Mouse (Mus musculus) neural tube, embryonic 12.5 days (tissue): Measurements from ENCODE around the gene Rabepk. TPM values are rescaled to one million over a fixed set of nuclear protein-coding genes. Genes with fewer than 3 reads are reported as not detected.
"Not testable (repeated sequence)": the region's sequence is repeated elsewhere in the genome, so short reads cannot be mapped to it uniquely, and the experiment has no call there.

ENCODE experiments used
- ATAC-seq: fragments of 200-750 bp; cut with Nextera tagmentation; 2 replicates; pipeline ENCODE4 v1.8.0; 2017; ENCODE audit warnings: low read depth, mild to moderate bottlenecking, moderate TSS enrichment, moderate library complexity; ENCODE audit not compliant: low FRiP score
- H3K27ac ChIP-seq: fragments of 300-500 bp; sonication (generic); 2 replicates; pipeline ENCODE4 v1.5.1; 2016
- H3K27me3 ChIP-seq: fragments of 300-500 bp; sonication (generic); replicated peaks from 2 replicates; pipeline ENCODE4 v1.6.1; 2016; ENCODE audit warnings: mild to moderate bottlenecking
- H3K36me3 ChIP-seq: fragments of 300-500 bp; sonication (generic); 2 replicates; pipeline ENCODE4 v1.6.1; 2016; ENCODE audit warnings: mild to moderate bottlenecking
- H3K4me1 ChIP-seq: fragments of 300-500 bp; sonication (generic); 2 replicates; pipeline ENCODE4 v1.6.1; 2016
- H3K4me2 ChIP-seq: fragments of 300-500 bp; sonication (generic); replicated peaks from 2 replicates; pipeline ENCODE4 v1.6.1; 2016; ENCODE audit warnings: mild to moderate bottlenecking
- H3K4me3 ChIP-seq: fragments of 300-500 bp; sonication (generic); 2 replicates; pipeline ENCODE4 v1.5.1; 2016
- H3K9ac ChIP-seq: fragments of 300-500 bp; sonication (generic); 2 replicates; pipeline ENCODE4 v1.6.1; 2016; ENCODE audit warnings: mild to moderate bottlenecking
- H3K9me3 ChIP-seq: fragments of 300-500 bp; sonication (generic); 2 replicates; pipeline ENCODE4 v1.6.1; 2016; ENCODE audit warnings: mild to moderate bottlenecking
- WGBS: fragments of 180-500 bp; shearing (Covaris S2); methylation state at CpG from one replicate; pipeline ENCODE4 v1.1.7; 2016; 5-methylcytosine and 5-hydroxymethylcytosine counted together
- polyA plus RNA-seq: library from polyadenylated mRNA; unstranded; fragments of >200 nt; fragmentation: Nextera tagmentation; extraction: Ambion mirVana; gene quantifications from 2 replicates; pipeline ENCODE4 v1.2.1, GENCODE M21; 2016

Gene Rabepk
- polyA plus RNA-seq: 20.4 and 25.0 TPM in 2 replicates

DNA sequence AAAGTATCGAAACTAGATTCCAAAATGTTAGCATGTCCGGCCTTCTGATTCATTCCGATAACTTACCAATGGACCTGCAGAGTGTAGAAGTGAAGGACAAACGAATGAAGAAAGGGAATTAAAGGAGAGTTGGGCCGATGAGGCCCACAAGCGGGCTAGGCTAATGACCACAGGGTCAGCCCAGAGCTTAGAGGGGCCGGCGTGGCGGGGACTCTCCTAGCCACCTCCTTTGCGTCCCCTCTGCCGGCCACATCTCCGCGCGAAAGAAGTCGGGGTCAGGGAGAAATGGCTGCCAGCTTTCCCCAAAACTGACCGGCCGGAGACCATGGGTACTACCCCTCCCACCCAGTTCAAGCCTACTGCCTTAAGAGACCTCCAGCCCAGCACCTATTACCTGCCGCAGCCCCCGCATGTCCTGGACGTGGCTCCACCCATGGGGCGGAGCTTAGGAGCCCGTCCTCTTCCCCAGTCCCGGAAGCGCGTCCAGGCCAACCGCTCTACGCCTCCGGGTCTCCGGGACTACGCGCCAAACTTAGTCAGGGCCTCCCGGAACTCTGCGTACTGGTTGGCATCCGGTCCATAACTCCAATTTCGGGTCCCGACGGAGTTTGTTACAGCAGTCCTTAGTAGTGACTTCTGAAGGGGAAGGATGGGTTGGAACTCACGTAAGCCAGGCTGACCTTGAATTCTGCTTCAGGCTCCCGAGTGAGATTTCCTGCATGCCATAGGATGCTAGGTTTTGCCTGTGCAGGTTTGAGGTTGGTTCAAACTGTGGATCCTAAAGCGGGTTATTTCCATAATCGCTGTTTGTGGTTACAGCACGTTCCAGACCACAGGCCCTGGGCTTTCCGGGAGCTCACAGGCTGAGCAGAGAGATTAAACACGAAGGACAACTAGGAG, at the start of gene Rabepk:
TSS of gene Rabepk (minus strand) at position 556 of the 900 bp plus-strand sequence.
- peak; percentile 55 for ATAC-seq
- no peaks in the 10 kb centered on the region for H3K27me3 ChIP-seq
- 6% methylated on average over 44 of the region's 44 CpGs for WGBS

GRCm38 (mm10) chr2:34847702-34848101, 48.0 kb upstream of the Rabepk start:
- H3K27me3 ChIP-seq: no peaks in the 10 kb centered on the region
- no peak overlapping the region for H3K4me3 ChIP-seq
- no peak overlapping the region for H3K9ac ChIP-seq
- no peaks in the 10 kb centered on the region for H3K9me3 ChIP-seq
- no peaks in the 10 kb centered on the region for H3K4me1 ChIP-seq
- ATAC-seq: no peak
- no peak overlapping the region for H3K4me2 ChIP-seq
- H3K36me3 ChIP-seq: peaks cover 30% of the 10 kb centered on the region
- no peak overlapping the region for H3K27ac ChIP-seq
- 92% methylated on average over 1 of the region's 1 CpGs for WGBS

More for the DNA sequence above, at the start of gene Rabepk:
- Histone ChIP-seq H3K27ac (no peak within 1 kb of the TSS), H3K9me3 (no peaks in the 10 kb centered on the region), H3K9ac (peak within 1 kb of the TSS; percentile 55), H3K4me3 (peak within 1 kb of the TSS; percentile 62), H3K36me3 (peaks cover 7% of the 10 kb centered on the region; the same call in 1 of the 2 replicates), H3K4me2 (peak within 1 kb of the TSS; percentile 85), H3K4me1 (peaks cover 15% of the 10 kb centered on the region)

DNA sequence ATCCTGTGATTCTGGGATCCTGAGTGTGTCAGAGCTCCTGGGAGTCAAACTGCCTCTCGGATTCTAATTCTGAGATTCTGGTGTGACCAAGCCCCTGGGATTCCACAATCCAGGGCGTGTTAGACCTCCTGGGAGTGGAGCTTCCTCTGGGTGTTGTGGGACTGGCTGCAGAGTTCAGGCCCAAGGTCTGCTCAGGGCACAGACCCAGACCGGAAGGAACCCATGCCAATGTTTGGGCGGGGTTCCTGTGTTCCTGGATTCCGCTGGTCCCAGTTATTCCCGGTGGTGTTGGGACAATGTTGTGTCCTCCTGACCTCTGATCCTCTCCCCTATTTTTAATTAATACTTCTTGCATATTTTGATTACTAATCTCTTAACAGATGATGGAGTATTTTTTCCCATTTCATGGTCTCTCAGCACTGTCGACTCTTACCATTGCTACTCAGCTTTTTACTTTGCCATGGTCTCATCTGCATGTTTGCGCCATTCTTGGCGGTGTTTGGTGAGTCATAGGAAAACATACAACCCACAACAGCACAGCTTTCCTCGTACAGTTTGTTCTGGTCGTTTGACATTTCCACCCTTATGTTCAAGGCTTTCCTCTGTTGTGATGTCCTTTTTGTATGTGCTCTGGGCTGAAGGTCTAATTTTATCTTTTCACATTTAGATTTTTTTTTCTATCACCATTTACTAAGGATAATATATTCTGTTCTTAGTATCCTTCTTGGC, 43.7 kb upstream of the Rabepk start:
- Histone ChIP-seq H3K36me3 (no peaks in the 10 kb centered on the region), H3K27me3 (no peaks in the 10 kb centered on the region), H3K4me3 (no peak overlapping the region), H3K9me3 (no peaks in the 10 kb centered on the region), H3K4me2 (no peak overlapping the region), H3K4me1 (no peaks in the 10 kb centered on the region), H3K9ac (no peak overlapping the region), H3K27ac (no peak overlapping the region)
- 81% methylated on average over 11 of the region's 11 CpGs for WGBS
- no peak for ATAC-seq

DNA sequence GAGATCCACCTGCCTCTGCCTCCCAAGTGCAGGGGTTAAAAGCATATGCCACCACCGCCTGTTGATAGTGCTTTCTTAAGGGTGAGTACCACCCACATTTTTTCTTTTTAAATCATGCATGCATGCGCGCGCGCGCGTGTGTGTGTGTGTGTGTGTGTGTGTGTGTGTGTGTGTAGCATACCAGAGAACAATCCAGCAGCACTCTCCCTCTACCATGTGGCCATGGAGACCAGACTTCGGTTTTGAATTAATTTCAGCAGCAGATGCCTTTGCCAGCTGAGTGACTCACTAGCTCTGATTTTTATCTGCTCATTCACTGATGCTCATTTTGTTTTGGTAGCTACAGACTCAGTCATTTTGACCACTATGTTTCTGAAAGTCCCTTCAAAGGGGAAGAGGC, 42.0 kb upstream of the Rabepk start:
- 95% methylated on average over 8 of the region's 8 CpGs for WGBS
- no peak for ATAC-seq

GRCm38 (mm10) chr2:34840143-34840542, 40.4 kb upstream of the Rabepk start:
- ATAC-seq, H3K9me3 ChIP-seq, H3K4me1 ChIP-seq, H3K27me3 ChIP-seq, H3K9ac ChIP-seq, H3K36me3 ChIP-seq, H3K4me2 ChIP-seq, H3K27ac ChIP-seq, H3K4me3 ChIP-seq: not testable (repeated sequence)
- 82% methylated on average over 5 of the region's 5 CpGs for WGBS

More for the DNA sequence above, 42.0 kb upstream of the Rabepk start:
- no peak overlapping the region for H3K4me3 ChIP-seq
- no peaks in the 10 kb centered on the region for H3K4me1 ChIP-seq
- H3K27ac ChIP-seq: no peak overlapping the region
- no peaks in the 10 kb centered on the region for H3K36me3 ChIP-seq
- no peaks in the 10 kb centered on the region for H3K9me3 ChIP-seq
- no peak overlapping the region for H3K9ac ChIP-seq
- no peaks in the 10 kb centered on the region for H3K27me3 ChIP-seq
- H3K4me2 ChIP-seq: no peak overlapping the region

GRCm38 (mm10) chr2:34835669-34836068, 36.0 kb upstream of the Rabepk start:
- Histone ChIP-seq H3K4me2 (no peak overlapping the region), H3K4me1 (no peaks in the 10 kb centered on the region), H3K4me3 (no peak overlapping the region), H3K27ac (no peak overlapping the region), H3K27me3 (no peaks in the 10 kb centered on the region), H3K36me3 (no peaks in the 10 kb centered on the region), H3K9me3 (no peaks in the 10 kb centered on the region), H3K9ac (no peak overlapping the region)
- 83% methylated on average over 3 of the region's 3 CpGs for WGBS
- ATAC-seq: no peak

- Histone ChIP-seq H3K9me3 (0 out of 2 replicates have a peak, but pooled peaks cover 5% of the 10 kb centered on the region), H3K4me2 (no peak overlapping the region), H3K4me1 (no peaks in the 10 kb centered on the region), H3K27ac (no peak overlapping the region), H3K9ac (no peak overlapping the region), H3K4me3 (no peak overlapping the region), H3K36me3 (no peaks in the 10 kb centered on the region), H3K27me3 (no peaks in the 10 kb centered on the region)
- ATAC-seq: no peak
- 88% methylated on average over 17 of the region's 17 CpGs for WGBS
Observed at GRCm38 (mm10) chr2:34833624-34834023, 33.9 kb upstream of the Rabepk start.

DNA sequence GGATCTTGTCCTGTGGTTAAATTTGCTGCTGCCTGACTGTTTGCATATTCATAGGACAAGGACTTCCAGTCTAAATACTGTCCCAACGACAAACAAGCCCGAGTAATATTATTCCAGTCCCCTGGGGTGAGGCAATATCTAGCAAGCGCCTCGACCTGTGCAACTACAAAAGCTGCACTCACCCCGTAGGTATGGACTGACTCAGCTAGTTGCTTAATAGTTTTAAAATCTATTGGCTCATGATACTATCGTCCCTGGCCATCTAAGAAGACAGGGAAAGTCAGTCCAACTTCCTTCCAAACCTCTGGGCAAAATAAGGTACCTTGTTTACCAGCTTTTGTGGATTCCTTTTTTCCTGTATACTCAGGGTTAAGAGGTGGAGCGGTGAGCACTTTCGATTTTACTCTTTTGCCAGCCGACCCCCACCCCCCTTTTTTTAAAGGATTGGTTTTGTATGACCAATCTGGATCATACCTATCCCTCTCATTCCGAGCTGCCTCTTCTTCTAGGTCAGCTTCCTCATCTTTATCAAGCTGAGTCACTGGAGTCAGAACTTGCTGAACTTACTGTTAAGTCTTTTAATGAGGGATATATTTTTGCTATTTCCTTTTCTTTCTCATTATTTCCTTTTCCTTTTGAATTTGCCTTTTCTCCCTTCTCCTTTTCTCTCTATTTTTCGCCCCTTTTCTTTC, 33.2 kb upstream of the Rabepk start, which contains the start of gene Gm34653:
TSS of gene Gm34653 (plus strand) at position 242 of the 692 bp plus-strand sequence.
- H3K27me3 ChIP-seq, H3K4me1 ChIP-seq, ATAC-seq, H3K9me3 ChIP-seq, H3K9ac ChIP-seq, H3K36me3 ChIP-seq, H3K4me2 ChIP-seq, H3K27ac ChIP-seq, H3K4me3 ChIP-seq: not testable (repeated sequence)
- WGBS: 75% methylated on average over 11 of the region's 11 CpGs

GRCm38 (mm10) chr2:34830066-34830465, 30.4 kb upstream of the Rabepk start:
- not testable (repeated sequence) for H3K4me1 ChIP-seq, H3K4me3 ChIP-seq, ATAC-seq, H3K27ac ChIP-seq, H3K9ac ChIP-seq, H3K4me2 ChIP-seq, H3K36me3 ChIP-seq, H3K9me3 ChIP-seq, H3K27me3 ChIP-seq
- WGBS: 95% methylated on average over 17 of the region's 17 CpGs

- no peaks in the 10 kb centered on the region for H3K27me3 ChIP-seq
- 95% methylated on average over 1 of the region's 1 CpGs for WGBS
- H3K9ac ChIP-seq: no peak overlapping the region
- peaks cover 19% of the 10 kb centered on the region for H3K4me1 ChIP-seq
- no peak overlapping the region for H3K27ac ChIP-seq
- no peaks in the 10 kb centered on the region for H3K36me3 ChIP-seq
- no peak overlapping the region for H3K4me3 ChIP-seq
- ATAC-seq: no peak
- 0 out of 2 replicates have a peak, but pooled peaks cover 5% of the 10 kb centered on the region for H3K9me3 ChIP-seq
- H3K4me2 ChIP-seq: no peak overlapping the region
Observed at GRCm38 (mm10) chr2:34828026-34828425, 28.3 kb upstream of the Rabepk start.

GRCm38 (mm10) chr2:34827591-34827990, 27.9 kb upstream of the Rabepk start:
- Histone ChIP-seq H3K9me3 (0 out of 2 replicates have a peak, but pooled peaks cover 5% of the 10 kb centered on the region), H3K4me1 (peaks cover 19% of the 10 kb centered on the region), H3K36me3 (peaks cover 2% of the 10 kb centered on the region; the same call in 1 of the 2 replicates), H3K27ac (no peak overlapping the region), H3K4me3 (no peak overlapping the region), H3K4me2 (no peak overlapping the region), H3K27me3 (no peaks in the 10 kb centered on the region), H3K9ac (no peak overlapping the region)
- WGBS: 91% methylated on average over 4 of the region's 4 CpGs
- ATAC-seq: no peak
